Mouse (Mus musculus) lung, postnatal 4 days (tissue): ENCODE data around the gene Cnot3.
"Not testable (repeated sequence)": the region's sequence is repeated elsewhere in the genome, so short reads cannot be mapped to it uniquely, and the experiment has no call there.

Experiments
- DNase-seq, 2 experiments: peaks; one replicate each; pipeline ENCODE4 v3.0.0; 2021

Cnot3 gene

DNA sequence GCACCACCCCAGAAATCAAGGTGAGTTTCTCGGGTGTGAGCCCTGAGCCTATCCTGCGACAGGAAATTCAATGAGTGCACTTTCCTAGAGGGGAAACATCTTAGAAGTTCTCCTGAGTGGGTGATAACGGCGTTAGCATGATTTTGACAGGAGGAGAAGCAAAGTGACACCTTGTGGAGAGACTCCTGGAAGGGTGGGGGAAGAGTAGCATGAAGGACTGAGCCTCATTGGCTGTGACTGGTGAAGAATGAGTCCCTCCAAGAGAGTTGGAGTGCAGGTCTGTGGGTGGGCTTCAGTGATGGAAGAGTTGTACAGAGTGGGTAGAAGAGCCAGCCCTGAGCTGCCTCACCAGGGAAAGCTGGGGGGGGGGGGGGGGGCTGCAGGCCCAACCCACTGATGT is 11.9 kb downstream of the Cnot3 start:
- no peak for DNase-seq

DNA sequence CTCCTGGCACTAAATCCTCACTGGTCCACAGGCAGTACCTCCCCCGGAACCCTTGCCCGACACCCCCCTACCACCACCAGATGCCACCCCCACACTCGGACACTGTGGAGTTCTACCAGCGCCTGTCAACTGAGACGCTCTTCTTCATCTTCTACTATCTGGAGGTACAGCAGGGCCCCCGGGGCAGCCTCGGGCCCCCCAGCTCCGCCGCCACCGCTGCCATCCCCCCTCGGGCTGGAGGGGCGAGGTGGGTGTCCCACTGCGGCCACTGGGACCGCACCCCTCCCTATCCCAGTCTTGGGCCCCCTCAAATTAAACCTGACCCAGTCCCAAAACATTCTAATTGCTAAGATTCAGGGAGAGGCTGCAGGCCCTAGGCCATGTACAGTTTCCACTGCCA is 13.5 kb downstream of the Cnot3 start:
- no peak for DNase-seq

DNA sequence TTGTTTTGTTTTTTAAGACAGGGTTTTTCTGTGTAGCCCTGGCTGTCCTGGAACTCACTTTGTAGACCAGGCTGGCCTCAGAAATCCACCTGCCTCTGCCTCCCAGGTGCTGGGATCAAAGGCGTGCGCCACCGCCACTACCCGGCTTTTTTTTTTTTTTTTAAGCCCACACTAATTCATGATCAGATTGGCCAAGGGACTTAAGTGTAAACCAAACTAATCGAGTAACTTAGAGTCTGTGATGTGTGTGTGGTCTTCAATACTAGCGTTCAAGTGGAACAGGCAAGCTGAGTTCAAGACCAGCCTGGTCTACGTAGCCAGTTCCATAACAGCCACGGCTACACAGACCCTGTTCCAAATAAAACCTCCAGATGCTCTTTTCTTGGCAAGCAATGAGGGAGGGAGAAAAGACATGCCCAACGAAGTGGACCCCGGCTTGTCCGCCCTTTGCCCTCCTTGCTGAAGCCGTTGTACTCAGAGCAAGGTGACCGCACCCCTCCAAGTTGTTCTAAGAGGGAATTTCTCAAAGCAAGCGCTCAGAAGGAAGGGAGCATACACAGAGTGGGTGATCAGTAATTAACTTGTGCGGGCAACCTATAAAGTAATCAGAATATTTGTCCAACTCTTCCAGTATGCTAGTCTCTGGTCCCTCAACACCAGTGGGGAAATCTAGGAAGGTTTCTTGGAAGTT is 19.6 kb downstream of the Cnot3 start:
- peak in 1 of 2 experiments; percentile 33 for DNase-seq

DNA sequence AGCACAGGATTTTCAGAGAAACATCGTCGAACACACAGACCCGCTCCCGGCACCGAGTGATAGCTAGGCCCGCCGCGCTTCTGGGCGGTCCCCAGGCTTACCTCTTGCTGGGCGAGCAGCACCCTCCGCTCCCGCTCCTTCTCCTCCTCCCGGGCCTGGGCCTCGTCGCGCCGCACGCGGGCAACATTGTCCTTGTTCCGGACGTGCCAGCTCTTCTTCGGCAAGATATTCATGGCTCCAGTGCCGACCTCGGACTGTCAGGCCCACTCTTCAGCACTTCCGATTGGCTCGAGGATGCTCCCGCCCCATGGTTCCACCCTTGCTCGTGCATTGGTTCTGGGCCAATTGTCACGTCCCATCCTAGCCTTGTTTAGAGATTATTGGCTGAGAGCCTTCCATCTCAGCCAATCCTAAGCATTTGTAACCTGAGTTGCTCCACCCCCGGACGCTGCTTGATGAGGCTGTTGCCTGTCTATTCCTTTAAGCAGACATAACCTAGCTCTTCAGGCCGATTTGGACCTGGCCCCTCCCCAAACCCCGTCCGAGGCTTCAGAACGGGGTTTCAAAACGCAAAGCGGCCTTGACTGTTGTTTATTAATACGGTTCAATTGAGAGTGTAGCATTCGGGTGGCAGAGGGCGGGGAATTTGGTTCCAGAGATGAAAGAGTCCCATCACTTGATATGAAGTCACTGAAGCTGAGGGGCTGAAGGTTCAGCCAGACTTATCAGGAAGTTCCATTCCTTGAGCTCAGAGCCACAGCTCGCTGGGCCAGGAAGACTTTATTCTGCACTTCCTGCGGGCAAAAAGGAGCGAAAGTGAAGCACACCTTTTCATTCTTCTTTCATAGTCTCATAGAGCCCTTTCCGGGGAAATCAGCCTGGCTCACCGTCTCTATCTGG is 20.4 kb downstream of the Cnot3 start, which contains the start of gene Leng1:
TSS of gene Leng1 (minus strand) at position 626 of the 900 bp plus-strand sequence.
- DNase-seq: peak; percentile 97

DNA sequence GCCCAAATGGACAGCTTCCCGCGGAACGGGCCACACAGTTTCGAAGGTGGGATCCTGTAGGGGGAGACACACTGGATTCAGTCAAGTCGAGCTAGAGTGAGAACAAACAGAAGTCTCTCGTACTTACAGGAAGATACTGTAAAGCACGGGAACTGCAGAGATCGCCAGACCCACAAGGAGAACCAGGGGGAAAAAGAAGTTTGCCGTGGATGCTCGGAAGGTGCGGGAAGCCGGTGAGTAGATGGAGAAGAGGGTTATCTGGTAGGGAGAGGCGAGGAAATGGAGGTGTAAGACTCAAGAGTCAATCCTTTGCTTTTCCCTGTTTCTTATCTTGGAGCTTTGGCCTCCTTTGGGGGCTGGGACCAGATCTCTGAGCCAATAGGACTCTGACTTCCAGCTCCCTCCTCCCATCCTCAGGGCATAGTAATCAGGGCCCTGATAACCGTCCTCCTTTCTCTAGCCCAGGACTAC is 21.9 kb downstream of the Cnot3 start:
- peak in 1 of 2 experiments; percentile 34 for DNase-seq

DNA sequence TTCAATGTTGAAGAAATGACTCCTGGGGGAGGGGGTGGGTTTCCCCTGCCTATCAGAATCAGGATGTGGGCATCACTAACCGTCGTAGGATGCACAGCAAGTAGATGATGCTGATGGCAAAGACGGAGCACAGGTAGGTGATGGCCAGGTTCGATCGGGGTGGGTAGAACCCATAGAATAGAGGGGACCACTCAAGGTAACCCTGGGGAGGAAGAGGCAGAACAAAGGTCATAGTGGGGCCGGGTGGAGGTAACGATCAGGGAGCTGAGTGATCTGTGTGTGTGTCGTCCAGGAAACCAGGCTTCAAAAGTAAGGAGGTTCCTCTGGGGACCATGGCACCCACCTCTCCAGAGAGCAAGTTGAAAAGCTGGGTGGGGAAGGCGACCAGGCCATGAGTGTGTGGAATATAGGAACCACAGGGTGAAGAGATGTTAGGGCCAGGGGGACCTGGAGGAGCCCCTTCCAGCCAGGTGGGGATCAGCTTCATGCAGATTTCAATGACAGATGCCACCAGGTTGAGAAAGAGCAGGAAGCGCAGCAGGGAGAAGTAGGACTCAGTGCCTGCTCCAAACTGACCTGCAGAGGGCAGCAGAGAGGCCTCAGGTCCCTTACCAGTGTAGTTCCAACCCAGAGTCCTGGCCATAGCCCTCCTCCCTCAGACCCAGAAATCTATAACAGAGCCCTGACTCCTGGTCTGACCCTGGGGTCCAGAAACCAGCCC is 29.6 kb downstream of the Cnot3 start:
- DNase-seq: peak; percentile 80 to 87

DNA sequence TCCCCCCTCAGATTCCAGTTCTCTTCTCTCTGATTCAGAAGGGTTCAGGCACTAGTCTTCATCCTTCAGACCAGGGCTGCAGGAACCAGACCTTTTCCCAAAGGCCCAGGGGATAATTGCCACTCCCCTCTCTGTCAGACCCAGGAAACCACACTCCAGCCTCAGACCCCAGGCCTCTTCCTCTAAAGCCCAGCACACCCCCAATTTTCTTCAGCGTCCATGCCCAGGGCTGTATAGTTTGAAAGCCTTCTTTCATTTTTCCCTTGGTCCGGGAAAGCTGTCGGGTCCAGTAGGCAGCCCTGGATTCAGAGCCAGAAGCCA is 30.1 kb downstream of the Cnot3 start:
- no peak for DNase-seq

DNA sequence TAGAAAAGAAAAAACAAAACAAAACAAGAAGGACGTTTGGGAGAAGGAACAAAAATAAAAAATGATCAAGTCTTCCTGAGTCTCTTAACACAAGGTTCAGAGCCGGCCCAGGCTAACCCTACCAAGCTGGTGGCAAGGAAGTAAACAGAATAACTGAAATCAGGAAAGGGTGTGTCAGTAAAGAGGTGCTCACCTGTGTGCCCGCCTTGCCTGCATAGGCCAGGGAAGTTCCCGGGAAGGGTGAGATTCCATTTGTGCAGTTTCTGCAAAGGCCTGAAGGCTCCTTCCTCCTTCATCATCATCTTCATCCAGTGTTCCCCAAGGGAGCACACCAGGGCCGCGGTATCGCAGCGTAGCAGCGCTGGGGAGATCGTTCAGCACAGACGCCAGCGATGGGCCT is 31.3 kb downstream of the Cnot3 start:
- no peak for DNase-seq

DNA sequence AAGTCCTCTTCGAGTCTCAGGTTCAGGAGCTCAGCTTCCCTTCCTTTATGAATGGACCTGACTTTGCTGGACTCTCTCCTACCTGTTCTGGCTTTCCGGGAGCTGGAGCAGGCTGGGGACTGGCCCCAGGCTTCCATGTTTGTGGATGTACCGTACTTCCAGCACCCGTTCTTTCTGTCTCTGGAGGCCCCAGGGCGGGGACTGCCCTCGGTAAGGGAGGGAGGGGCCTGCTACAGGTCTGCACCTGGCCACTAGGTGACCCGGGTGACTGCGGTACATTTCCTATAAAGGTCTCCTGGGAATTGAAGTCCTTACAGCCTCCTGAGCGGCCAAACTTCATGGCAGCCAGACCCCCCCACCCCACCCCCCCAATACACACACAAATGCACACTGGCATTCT is 32.3 kb downstream of the Cnot3 start, which contains the start of gene Tmc4:
TSS of gene Tmc4 (minus strand) at position 212 of the 400 bp plus-strand sequence.
- peak; percentile 61 to 66 for DNase-seq

DNA sequence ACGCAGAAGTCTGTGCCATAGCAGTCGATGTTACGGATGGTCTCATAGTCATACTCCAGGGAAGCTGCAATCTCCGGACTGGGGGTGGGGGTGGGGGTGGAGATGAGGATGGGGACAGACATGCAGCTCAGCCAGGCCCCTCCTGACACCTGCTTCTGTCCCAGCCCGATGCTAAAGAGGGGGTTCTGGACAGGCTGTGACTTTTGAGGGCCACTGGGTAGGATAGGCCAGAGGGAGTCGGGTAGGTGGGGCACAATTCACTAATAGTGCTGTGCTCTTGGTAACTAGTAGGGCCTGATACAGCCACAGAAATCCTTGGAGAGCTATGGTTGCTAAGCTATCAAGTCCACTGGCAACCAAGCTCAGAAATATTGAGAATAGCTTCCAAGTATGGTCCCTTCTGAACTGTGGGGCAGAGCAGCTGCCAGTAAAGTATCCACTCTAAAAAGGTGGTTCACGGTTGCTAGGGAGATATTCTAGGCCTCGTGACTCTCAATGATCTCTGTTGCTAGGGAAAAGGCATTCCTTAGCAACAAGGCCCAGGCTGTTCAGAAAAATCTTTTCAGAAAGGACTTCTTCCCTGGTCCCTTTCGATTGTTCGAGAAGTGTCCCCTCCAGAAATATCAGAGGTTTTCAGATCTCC is 39.0 kb downstream of the Cnot3 start:
- DNase-seq: no peak

DNA sequence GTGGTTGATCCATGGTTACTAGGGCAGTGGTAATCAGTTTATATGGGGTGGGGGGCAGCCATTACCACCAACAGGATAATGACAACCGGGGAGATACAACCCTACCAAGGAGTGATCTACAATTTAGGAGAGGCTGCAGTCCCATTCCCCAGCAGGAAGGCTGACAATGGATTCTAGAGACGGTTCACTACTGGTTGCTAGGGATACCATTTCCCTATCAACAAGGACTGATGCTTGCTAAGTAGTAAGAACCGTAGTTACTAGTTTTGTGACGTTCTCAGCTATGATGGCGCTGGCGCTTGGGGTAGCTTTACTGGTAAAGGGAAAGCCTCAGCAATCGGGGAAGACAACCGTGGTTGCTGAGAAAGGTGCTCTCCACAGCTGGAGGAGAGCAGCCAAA is 39.6 kb downstream of the Cnot3 start:
- DNase-seq: no peak

DNA sequence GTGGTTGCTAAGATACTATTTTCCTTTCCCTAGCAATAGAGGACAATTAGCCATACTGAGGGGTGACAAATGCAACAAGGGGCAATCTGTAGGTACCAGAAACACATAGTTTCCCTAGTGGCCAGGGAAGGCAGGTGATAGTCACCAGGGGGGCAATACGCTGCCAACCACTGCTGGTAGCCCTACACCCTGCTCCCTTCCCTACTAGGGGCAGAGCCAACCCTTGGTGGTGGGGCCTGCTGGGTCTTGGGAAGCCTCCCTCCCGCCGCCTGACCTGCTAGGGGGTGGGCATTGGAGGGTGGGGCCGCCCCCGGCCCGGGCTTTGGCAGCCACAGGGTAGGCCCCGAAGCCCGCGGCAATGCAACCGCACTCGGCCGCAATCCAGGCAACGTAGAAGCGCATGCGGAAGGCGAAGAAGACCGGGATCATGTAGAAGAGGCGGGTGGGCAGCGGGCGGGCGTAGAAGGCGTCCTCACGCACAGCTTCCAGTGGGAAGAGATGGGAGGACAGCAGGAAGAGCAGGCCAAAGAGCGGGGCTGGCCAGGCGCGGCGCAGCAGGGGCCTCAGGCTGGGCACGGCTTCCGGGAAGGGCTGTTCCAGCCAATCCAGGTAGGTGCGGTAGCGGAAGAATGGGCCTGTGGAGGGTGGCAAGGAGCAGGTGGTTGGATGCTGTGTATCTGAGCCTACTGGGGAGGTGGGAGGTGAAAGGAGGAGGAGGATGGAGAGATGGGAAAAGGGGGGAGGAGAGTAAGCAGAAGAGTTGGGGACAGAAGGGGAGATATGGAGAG is 40.5 kb downstream of the Cnot3 start:
- no peak for DNase-seq

DNA sequence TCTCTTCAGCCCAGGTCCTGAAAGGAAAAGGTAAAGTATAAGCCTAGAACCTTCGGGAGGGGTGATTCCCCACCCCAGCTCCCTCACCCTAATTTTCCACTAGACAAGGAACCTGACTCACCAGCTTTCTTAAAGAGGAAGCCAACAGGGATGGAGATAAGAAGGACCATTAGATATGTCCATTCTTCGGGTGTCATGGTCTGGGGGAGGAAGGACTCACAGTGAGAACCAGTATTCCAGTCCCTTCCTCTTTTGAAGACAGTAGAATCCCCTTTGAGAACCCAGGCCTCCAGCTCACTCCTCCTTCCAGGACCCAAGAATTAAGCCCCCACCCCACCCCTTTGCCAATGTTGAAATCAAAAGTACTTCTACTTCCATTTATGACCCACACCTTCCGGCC is 46.9 kb downstream of the Cnot3 start:
- no peak for DNase-seq

DNA sequence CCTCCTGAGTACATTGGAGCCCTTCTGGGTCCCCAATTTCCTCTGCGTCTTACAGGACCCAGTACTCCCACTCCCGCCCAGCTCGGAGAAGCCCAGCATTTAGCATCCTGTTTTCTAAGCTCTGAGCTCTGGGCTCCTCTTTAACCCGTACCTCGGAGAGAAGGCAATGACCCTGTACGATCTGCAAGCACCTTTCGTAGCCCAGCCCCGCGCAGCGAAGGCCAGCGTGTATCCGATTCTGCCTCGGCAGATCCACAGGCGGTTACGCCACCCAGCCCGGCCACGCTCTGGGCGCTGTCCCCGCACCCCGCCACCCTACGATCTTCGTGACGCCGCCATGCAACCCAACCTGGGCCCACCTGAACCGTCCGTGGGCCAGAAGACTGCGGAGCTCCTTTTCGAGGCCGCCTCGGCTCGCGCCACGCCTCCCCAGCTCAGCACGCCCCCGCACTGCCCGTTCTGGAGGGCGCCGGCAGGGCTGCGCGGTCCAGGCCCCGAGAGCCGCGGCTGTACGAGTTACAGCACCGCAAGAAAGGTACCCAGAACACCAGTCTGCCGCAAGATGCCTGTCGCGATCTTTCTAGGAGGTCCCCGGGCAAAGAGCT is 47.4 kb downstream of the Cnot3 start, which contains the start of gene Tsen34:
TSS of gene Tsen34 (plus strand) at position 482 of the 605 bp plus-strand sequence.
- DNase-seq: no peak

DNA sequence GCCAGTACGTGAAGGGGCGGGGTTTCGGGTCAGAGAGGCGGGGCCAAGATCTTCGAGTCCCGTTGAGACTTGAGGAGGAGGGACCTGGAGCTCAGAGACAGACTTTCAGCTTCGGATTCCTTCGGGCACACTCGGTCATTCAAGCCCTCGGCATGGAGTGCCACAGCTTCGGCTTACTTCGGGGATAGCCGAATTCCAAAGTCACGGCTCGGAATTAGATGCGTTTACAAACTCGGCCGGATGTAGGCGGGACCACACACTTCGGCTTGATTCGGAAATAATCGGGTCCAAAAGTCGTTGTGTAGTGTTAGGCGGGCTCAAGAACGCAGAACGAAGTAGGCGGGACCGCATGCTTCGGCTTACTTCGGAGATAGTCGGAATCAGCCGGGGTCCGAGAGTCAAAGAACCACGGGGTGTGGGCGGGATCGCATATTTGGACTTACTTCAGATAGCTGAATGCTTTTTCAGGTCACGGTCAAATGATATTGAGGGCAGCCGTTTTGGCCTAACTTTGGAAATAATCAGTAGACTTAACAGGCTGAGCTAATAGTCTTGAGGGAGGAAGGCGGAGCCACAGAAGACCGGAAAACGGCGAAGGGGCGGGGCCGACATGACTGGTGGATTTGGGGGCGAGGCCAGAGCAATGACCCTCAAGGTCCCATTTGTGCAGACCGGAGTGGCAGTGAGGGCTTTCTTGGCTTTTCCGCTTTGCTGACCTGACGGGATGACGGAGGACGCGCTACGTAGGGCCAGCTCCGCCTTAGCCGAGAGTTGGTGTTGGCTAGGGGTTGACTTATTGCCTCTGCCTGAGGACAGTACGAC is 48.1 kb downstream of the Cnot3 start, which contains the start of gene Mboat7:
TSS of gene Mboat7 (minus strand) at position 537 of the 822 bp plus-strand sequence.
- peak; percentile 98 for DNase-seq

DNA sequence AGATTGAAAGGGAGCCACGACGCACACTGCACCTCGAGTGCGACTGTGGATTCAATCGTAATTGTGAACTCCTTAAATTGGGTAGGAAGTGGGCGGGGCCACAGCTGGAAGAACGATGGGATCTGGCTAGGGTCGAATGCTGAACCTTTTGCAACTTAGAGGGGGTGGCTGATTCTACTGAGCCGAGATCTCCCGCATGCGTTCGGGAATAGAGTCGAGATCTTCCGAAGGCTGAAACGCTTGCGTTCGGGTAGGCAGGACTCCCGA is 48.7 kb downstream of the Cnot3 start:
- DNase-seq: no peak

DNA sequence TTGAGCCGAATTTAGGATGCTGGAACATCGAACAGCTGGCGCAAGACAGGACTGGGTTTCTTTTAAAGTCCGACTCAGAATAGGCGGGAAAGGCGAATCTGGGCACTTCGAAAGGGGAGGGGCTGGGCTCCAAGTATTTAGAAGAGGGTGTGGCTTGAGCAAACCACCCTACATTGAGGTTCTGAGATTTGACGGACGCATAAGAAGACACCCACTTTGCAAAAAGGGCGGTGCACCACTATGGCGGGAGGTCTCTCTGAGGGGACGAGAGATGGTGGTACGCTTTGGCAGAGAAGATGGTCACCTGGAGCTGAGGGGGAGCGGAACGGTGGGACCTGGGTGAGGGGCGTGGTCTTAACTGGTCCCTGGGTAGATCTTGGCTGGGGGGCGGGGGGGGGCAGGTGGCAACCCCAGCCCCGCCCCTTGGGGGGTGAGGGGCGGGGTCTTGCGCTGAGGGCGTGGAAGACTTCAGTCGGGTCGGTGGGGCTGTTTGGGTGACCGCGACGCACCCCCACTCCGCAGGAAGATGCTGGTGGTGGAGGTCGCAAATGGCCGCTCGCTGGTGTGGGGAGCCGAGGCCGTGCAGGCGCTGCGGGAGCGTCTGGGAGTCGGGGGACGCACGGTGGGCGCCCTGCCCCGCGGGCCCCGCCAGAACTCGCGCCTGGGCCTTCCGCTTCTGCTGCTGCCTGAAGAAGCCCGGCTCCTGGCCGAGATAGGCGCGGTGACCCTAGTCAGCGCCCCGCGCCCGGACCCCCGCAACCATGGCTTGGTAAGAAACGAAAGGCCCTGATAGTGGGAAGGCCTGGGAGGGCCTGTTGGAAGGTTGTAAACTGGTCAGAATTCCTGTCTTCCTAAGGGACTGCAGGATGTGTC is 49.2 kb downstream of the Cnot3 start:
- DNase-seq: peak; percentile 84 to 87

DNA sequence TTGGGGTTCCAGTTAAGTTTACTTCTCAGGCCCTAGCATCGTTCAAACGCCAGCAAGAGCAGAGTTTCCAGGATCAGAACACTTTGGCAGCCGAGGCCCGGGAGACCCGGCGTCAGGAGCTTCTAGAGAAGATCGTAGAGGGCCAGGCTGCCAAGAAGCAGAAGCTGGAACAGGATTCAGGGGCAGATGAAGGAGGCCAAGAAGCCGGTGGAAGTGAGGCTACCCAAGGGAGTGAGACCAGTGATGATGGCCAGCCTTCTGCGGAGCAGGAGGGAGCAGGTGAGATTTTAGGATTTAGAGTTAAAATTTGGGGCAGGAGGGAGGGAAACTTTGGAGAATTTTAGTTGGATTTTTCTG is 49.9 kb downstream of the Cnot3 start:
- not testable (repeated sequence) for DNase-seq

DNA sequence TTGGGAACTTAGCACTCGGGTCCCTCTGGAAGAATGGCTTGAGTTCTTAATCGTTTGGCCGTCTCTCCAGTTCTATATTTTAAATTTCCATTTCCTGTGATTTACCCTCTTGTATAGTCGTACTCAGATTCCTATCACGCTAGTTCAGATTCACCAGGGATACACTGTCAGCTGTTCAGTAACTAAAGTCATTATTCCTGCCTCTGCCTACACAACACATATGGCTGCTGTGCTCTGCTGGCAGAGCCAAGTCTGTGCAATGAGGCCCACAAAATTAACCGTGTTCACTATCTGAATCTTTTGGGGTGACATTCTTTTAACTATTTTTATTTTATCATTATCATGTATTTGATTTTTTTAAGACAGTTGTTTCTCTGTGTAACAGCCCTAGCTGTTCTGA is 53.4 kb downstream of the Cnot3 start:
- DNase-seq: no peak
